Comparison of ENCODE assay signal across 8 mouse cellular contexts in the genomic region with DNA sequence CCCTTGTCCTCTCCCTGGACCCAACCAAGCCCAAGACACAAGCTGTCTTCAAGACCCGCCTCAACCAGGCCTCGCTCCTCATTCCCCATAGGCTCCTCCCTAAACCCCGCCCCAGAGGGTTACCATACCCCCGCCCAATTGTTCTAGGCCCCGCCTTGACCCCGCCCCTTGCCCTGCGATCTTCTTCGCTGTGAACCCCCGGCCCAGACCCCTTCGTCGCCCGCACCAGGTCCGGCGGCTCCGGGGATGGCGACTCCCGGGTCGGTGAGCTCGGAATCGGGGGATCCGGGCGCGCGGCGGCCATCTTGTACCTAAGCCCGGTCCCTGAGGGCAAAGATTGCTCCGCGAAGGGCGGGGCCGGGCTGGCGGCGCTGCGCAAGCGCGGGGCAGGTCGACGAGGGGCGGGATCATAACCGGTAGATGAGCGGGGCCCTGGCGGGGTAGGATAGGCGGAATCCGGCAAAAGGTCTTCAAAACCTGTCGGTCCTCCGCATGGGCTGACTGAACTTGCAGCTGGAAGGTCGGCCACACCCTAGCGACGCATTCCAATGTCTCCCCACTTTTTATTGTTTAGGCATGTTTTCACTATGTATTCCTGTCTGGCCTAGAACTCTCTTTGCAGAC. TPM values are rescaled to one million over a fixed set of nuclear protein-coding genes. Genes with fewer than 3 reads are reported as not detected.
DNase-seq lines count a peak whose midpoint lies in the region; ATAC-seq lines count a peak whose summit lies in the region.

TSS of gene Zfp784 (minus strand) at position 338 of the 624 bp plus-strand sequence.

- peak within 1 kb of the TSS; percentile 68 for H3K4me3 ChIP-seq in hindbrain, embryonic 15.5 days
- peak within 1 kb of the TSS; percentile 67 for H3K4me3 ChIP-seq in macrophage (ENCODE audit: inconsistent target)

- DNase-seq in R1 (ENCODE audit: low read depth, low spot score), result peak; percentile 94
- peak; percentile 95 to 96 for DNase-seq in cerebellum, postnatal 25 days
- DNase-seq in frontal cortex, postnatal 25 days (ENCODE audit: low spot score in 2 of 2), result peak; percentile 86 to 87
- peak; percentile 87 to 91 for DNase-seq in left cerebral cortex, adult 18-20 months (ENCODE audit: low spot score in 2 of 2)
- DNase-seq in right cerebral cortex, adult 18-20 months, result peak; percentile 93
- DNase-seq in urinary bladder, postnatal 10 days (ENCODE audit: low spot score), result peak; percentile 70

- 0% methylated on average over 48 of the region's 48 CpGs for WGBS in hindbrain, embryonic 15.5 days
- WGBS in macrophage (ENCODE audit: missing documents), result under 1% methylated on average over 48 of the region's 48 CpGs

- H3K4me1 ChIP-seq in hindbrain, embryonic 15.5 days (replicated peaks), result peaks cover 21% of the 10 kb centered on the region

- H3K4me2 ChIP-seq in hindbrain, embryonic 15.5 days, result peak within 1 kb of the TSS; percentile 58

- H3K9me3 ChIP-seq in hindbrain, embryonic 15.5 days, result no peaks in the 10 kb centered on the region

- H3K27me3 ChIP-seq in hindbrain, embryonic 15.5 days, result no peaks in the 10 kb centered on the region

- no peaks in the 10 kb centered on the region for H3K79me2 ChIP-seq in macrophage (ENCODE audit: inconsistent target)

- peak within 1 kb of the TSS; percentile 98 for H3K27ac ChIP-seq in hindbrain, embryonic 15.5 days (replicated peaks)
- H3K27ac ChIP-seq in macrophage, result peak within 1 kb of the TSS; percentile 61

- peak; percentile 96 for ATAC-seq in hindbrain, embryonic 15.5 days (ENCODE audit: low FRiP score, low read depth)

- peak within 1 kb of the TSS; percentile 82 for H3K9ac ChIP-seq in hindbrain, embryonic 15.5 days

- H3K36me3 ChIP-seq in hindbrain, embryonic 15.5 days, result peaks cover 24% of the 10 kb centered on the region
- H3K36me3 ChIP-seq in macrophage (ENCODE audit: inconsistent target), result 0 out of 2 replicates have a peak, but pooled peaks cover under 1% of the 10 kb centered on the region

RNA-seq across cellular contexts. Expression of gene Zfp784, which starts in this region (rescaled TPM):
- polyA plus RNA-seq in hindbrain, embryonic 15.5 days (2015; fragmentation: Nextera tagmentation; extraction: Ambion mirVana), result 7.8 and 9.3 TPM in 2 replicates
- total RNA-seq in left cerebral cortex, adult 18-20 months (2021), result 1 to 10 TPM; 4.4 to 4.8 TPM
- total RNA-seq in macrophage (2018; cell fraction: chromatin; rRNA removed), result 10 to 100 TPM in 3 of 26 experiments, 1 to 10 TPM in 23; 3.0 to 10.8 (median 5.4) TPM
- total RNA-seq in macrophage (2018; cell fraction: cytosol; rRNA removed), result 1 to 10 TPM in 23 of 26 experiments, under 1 TPM in 3; 0.76 to 3.0 (median 1.9) TPM
- 1 to 10 TPM; 2.0 to 8.7 (median 4.3) TPM for total RNA-seq in macrophage (2018; cell fraction: nucleus; rRNA removed)
- polyA plus RNA-seq in macrophage (2018), result 1.8 to 2.2 TPM (median 1.8 TPM) in 3 replicates

Comparison
In these comparisons a context has a peak if more than half of its experiments do, and no peak if none do; other contexts are left out.
1. Peak in every context shown above with its lines: DNase-seq, ATAC-seq, H3K4me3 ChIP-seq and H3K27ac ChIP-seq.